Mouse (Mus musculus) liver, adult 2 months (tissue): Measurements from ENCODE around the gene 2300003K06Rik. TPM values are rescaled to one million over a fixed set of nuclear protein-coding genes. Genes with fewer than 3 reads are reported as not detected.
"Not testable (repeated sequence)": the region's sequence is repeated elsewhere in the genome, so short reads cannot be mapped to it uniquely, and the experiment has no call there.

Source experiments
- DNase-seq: peaks from one replicate; pipeline ENCODE4 v3.0.0-alpha.2; 2011; ENCODE audit warnings: low read depth, low spot score; ENCODE audit errors: extremely low read depth
- H3K27ac ChIP-seq: fragments of 200-500 bp; replicated peaks from 2 replicates; pipeline ENCODE4 v1.5.1; 2012; ENCODE audit warnings: low read depth, mild to moderate bottlenecking, control low read depth, inconsistent platforms, low read length; ENCODE audit not compliant: insufficient read depth
- H3K27me3 ChIP-seq: fragments of 200-500 bp; 2 replicates; pipeline ENCODE4 v1.6.1; 2012; ENCODE audit warnings: mild to moderate bottlenecking, moderate library complexity, low read length, inconsistent platforms; ENCODE audit not compliant: control insufficient read depth, insufficient read depth
- H3K36me3 ChIP-seq: fragments of 200-500 bp; 2 replicates; pipeline ENCODE4 v1.6.1; 2012; ENCODE audit warnings: low read length, inconsistent platforms; ENCODE audit not compliant: control insufficient read depth, insufficient read depth
- H3K4me1 ChIP-seq: fragments of 200-500 bp; 2 replicates; pipeline ENCODE4 v1.6.1; 2011; ENCODE audit warnings: low read length; ENCODE audit not compliant: control insufficient read depth, insufficient read depth
- H3K4me3 ChIP-seq: fragments of 200-500 bp; 2 replicates; pipeline ENCODE4 v1.5.1; 2011; ENCODE audit warnings: low read depth, mild to moderate bottlenecking, control low read depth, low read length, moderate library complexity; ENCODE audit not compliant: insufficient read depth
- H3K79me2 ChIP-seq: fragments of 200-500 bp; 2 replicates; pipeline ENCODE4 v1.6.1; 2012; ENCODE audit warnings: inconsistent platforms, mild to moderate bottlenecking, low read length, moderate library complexity; ENCODE audit not compliant: control insufficient read depth, insufficient read depth
- H3K9ac ChIP-seq: fragments of 200-500 bp; 2 replicates; pipeline ENCODE4 v1.6.1; 2012; ENCODE audit warnings: low read depth, mild to moderate bottlenecking, control low read depth, inconsistent platforms, low read length
- CTCF ChIP-seq: fragments of 200-500 bp; IDR thresholded peaks from 2 replicates; pipeline ENCODE4 v1.5.1; 2011; ENCODE audit warnings: low read depth, low read length, control low read depth
- POLR2A ChIP-seq: fragments of 200-500 bp; IDR thresholded peaks from 2 replicates; pipeline ENCODE4 v1.6.1; 2011; ENCODE audit warnings: low read length, control low read depth; ENCODE audit not compliant: insufficient read depth; ENCODE audit errors: extremely low read depth
- WGBS: fragments of 180-500 bp; shearing (Covaris S2); methylation state at CpG from one replicate; pipeline ENCODE4 v1.1.7; 2018; 5-methylcytosine and 5-hydroxymethylcytosine counted together
- polyA plus RNA-seq: library from polyadenylated mRNA; depleted of rRNA; stranded (reverse); fragments of >200 nt; gene quantifications from 2 replicates; pipeline ENCODE4 v1.2.3, GENCODE M21; 2012
- total RNA-seq: library from RNA; depleted of rRNA; stranded (reverse); fragments of >200 nt; gene quantifications from 2 replicates; pipeline ENCODE4 v1.2.3, GENCODE M21; 2014

2300003K06Rik gene
- total and polyA plus RNA-seq, 2 experiments, result not detected

DNA sequence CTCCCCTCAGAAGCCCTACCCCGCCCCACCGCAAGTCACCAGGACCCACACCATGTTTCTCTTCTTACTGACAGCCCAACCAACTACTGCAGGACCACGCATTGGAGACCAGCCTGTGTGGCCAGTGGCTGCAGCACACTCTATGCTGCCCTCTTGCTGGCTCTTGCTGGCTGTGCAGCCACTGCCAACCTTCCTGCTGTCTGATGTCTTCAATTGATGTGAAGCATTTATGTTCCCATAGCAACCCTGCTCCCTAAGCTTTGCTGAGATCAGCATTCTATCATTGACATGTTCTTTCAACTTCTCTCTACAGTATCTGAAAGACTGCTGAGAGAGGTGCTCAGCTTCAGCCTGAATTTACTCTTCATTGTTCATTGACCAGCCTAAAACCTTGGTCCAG, 16.3 kb upstream of the 2300003K06Rik start:
- H3K36me3 ChIP-seq, result no peaks in the 10 kb centered on the region
- no peak for DNase-seq
- no peaks in the 10 kb centered on the region for H3K79me2 ChIP-seq
- H3K4me3 ChIP-seq, result no peak overlapping the region
- H3K4me1 ChIP-seq, result no peaks in the 10 kb centered on the region
- 0 out of 2 replicates have a peak, but pooled peaks cover 2% of the 10 kb centered on the region for H3K27me3 ChIP-seq
- no peak overlapping the region for H3K9ac ChIP-seq
- TF ChIP-seq POLR2A, result no peak
- peak; percentile 51 for TF ChIP-seq CTCF
- H3K27ac ChIP-seq, result no peak overlapping the region
- 73% methylated on average over 3 of the region's 3 CpGs for WGBS

DNA sequence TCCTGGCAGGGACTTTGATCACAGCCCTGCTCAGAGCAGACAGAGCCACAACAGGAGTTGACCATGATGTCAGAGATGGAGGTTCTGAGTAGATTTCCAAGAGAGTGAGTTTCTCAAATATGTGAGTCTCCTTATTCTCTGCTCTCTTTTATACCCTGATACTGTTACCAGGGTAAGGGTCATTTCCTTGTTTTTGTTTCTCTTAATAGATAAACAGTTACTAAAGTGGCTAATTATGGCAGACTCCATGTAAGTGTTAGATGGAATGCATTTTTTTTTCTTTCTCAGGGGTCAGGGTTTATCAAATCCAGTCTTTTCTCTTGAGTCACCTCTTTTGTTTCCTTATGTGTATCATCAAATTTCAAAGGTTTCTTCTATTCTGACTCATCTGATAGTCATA, 13.6 kb upstream of the 2300003K06Rik start, which contains the start of gene Krtap4-16:
Gene Krtap4-16, minus strand, starts transcription at position 101 of the 400 bp plus-strand sequence.
- TF ChIP-seq POLR2A, result no peak
- no peak for TF ChIP-seq CTCF
- Histone ChIP-seq H3K4me1 (no peaks in the 10 kb centered on the region), H3K9ac (no peak within 1 kb of the TSS), H3K27ac (no peak within 1 kb of the TSS), H3K4me3 (no peak within 1 kb of the TSS), H3K79me2 (no peaks in the 10 kb centered on the region), H3K36me3 (no peaks in the 10 kb centered on the region), H3K27me3 (0 out of 2 replicates have a peak, but pooled peaks cover 2% of the 10 kb centered on the region)
- DNase-seq, result no peak

DNA sequence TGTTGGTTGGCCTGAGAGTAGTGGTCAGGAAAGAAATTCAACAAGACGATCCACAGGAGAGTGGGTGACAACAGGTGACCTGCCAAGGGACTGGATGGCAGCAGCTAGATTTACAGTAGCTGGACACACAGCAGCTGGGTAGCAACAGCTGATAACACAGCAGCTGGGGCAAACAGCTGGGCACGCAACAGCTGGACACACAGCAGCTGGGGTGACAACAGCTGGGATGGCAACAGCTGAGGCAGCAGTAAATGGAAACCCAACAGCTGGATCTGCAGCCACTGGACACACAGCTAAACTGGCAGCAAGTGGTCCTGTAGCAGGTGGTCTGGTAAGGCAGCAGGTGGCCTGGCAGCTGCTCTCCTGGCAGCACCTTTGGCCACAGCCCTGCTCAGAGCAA, 8.9 kb upstream of the 2300003K06Rik start:
- no peaks in the 10 kb centered on the region for H3K79me2 ChIP-seq
- no peaks in the 10 kb centered on the region for H3K36me3 ChIP-seq
- no peaks in the 10 kb centered on the region for H3K4me1 ChIP-seq
- TF ChIP-seq POLR2A, result no peak
- no peak for TF ChIP-seq CTCF
- 86% methylated on average over 2 of the region's 2 CpGs for WGBS
- no peak overlapping the region for H3K27ac ChIP-seq
- H3K9ac ChIP-seq, result no peak overlapping the region
- no peak for DNase-seq
- H3K4me3 ChIP-seq, result no peak overlapping the region
- H3K27me3 ChIP-seq, result no peaks in the 10 kb centered on the region

DNA sequence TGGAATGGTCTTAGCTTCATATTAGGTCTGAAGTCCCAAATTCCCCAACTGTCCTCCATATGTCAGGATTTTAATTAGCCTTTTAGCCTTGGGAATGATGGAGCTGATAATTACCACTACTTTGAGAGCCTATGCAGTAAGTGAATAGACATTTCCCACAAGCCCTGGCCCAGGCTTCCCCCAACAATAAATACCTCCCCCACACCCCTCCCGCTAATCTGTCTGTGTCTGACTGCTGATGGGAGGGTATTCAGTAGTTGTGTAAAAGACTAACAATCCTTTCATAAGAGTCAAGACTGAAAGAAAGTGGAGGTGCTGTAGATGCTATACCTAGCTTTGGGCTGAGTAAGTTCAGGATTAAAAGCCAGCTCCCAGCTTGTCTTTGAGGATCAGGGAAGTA, 4.3 kb upstream of the 2300003K06Rik start:
- 91% methylated on average over 1 of the region's 1 CpGs for WGBS

DNA sequence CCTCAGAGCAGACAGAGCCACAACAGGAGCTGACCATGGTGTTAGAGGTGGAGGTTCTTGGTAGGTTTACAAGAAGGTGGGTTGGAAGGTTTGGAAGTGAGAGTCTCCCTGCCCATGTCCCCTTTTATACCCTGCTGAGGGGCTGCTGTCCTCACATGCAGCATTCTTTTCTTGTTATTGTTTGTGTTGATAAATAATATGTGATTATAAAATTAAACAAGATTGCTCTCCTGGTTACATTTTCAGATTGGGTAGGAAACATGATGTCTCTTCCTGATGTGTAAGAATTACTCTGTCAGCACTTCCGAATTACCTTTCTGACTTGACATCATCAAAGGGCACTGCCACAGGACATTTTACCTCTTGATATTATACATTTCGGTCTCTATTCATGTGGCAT, 22.3 kb downstream of the 2300003K06Rik start, which contains the start of gene Gm11564:
Gene Gm11564, minus strand, starts transcription at position 101 of the 400 bp plus-strand sequence.
- H3K4me1 ChIP-seq, H3K79me2 ChIP-seq, H3K27me3 ChIP-seq, H3K27ac ChIP-seq, H3K9ac ChIP-seq, H3K36me3 ChIP-seq, H3K4me3 ChIP-seq, DNase-seq: not testable (repeated sequence)
- 83% methylated on average over 2 of the region's 2 CpGs for WGBS

More for the DNA sequence above, 4.3 kb upstream of the 2300003K06Rik start:
- TF ChIP-seq POLR2A (no peak), CTCF (no peak)
- Histone ChIP-seq H3K27me3 (no peaks in the 10 kb centered on the region), H3K79me2 (no peaks in the 10 kb centered on the region), H3K4me3 (no peak overlapping the region), H3K9ac (no peak overlapping the region), H3K4me1 (no peaks in the 10 kb centered on the region), H3K36me3 (no peaks in the 10 kb centered on the region), H3K27ac (no peak overlapping the region)
- DNase-seq, result no peak

DNA sequence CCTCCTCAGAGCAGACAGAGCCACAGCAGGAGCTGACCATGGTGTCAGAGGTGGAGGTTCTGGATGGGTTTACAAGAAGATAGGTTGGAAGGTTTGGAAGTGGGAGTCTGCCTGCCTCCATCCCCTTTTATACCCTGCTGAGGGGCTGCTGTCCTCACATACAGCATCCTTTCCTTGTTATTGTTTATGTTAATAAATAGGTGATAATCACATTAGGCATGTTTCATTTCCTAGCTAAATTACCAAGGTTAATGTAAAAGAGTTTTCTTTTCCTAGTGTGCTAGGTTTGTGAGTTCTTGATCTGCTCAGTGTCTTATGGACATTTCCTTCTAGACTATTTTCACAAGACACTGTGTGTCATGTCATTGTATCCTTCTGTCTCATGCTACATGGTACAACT, 28.1 kb downstream of the 2300003K06Rik start, which contains the start of gene Krtap4-13:
Gene Krtap4-13, minus strand, starts transcription at position 101 of the 400 bp plus-strand sequence.
- not testable (repeated sequence) for H3K79me2 ChIP-seq, H3K27me3 ChIP-seq, H3K4me3 ChIP-seq, DNase-seq, H3K9ac ChIP-seq, H3K4me1 ChIP-seq, H3K27ac ChIP-seq, H3K36me3 ChIP-seq

DNA sequence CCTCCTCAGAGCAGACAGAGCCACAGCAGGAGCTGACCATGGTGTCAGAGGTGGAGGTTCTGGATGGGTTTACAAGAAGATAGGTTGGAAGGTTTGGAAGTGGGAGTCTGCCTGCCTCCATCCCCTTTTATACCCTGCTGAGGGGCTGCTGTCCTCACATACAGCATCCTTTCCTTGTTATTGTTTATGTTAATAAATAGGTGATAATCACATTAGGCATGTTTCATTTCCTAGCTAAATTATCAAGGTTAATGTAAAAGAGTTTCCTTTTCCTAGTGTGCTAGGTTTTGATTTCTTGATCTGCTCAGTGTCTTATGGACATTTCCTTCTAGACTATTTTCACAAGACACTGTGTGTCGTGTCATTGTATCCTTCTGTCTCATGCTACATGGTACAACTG, 33.5 kb downstream of the 2300003K06Rik start, which contains the start of gene Gm11554:
Gene Gm11554, minus strand, starts transcription at position 101 of the 400 bp plus-strand sequence.
- not testable (repeated sequence) for H3K27me3 ChIP-seq, H3K9ac ChIP-seq, H3K4me1 ChIP-seq, H3K4me3 ChIP-seq, H3K36me3 ChIP-seq, H3K79me2 ChIP-seq, H3K27ac ChIP-seq, DNase-seq
- WGBS, result no CpG with 5 or more reads among the region's 1 CpGs

DNA sequence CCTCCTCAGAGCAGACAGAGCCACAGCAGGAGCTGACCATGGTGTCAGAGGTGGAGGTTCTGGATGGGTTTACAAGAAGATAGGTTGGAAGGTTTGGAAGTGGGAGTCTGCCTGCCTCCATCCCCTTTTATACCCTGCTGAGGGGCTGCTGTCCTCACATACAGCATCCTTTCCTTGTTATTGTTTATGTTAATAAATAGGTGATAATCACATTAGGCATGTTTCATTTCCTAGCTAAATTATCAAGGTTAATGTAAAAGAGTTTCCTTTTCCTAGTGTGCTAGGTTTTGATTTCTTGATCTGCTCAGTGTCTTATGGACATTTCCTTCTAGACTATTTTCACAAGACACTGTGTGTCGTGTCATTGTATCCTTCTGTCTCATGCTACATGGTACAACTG, 39.0 kb downstream of the 2300003K06Rik start, which contains the start of gene Gm11569:
Gene Gm11569, minus strand, starts transcription at position 101 of the 400 bp plus-strand sequence.
- not testable (repeated sequence) for H3K4me3 ChIP-seq, H3K79me2 ChIP-seq, H3K36me3 ChIP-seq, H3K4me1 ChIP-seq, H3K27me3 ChIP-seq, H3K27ac ChIP-seq, H3K9ac ChIP-seq, DNase-seq
- WGBS, result no CpG with 5 or more reads among the region's 1 CpGs
